Mouse (Mus musculus) cortical plate, adult 2 months (tissue): ENCODE measurements around the gene Adamts14.

ENCODE experiments used
- CTCF ChIP-seq: fragments of 200-500 bp; IDR thresholded peaks from 2 replicates; pipeline ENCODE4 v1.5.1; 2011; ENCODE audit warnings: mild to moderate bottlenecking, control low read depth, low read length; ENCODE audit not compliant: insufficient read depth; ENCODE audit errors: extremely low read depth
- POLR2A ChIP-seq: fragments of 200-500 bp; IDR thresholded peaks from 2 replicates; pipeline ENCODE4 v1.6.1; 2011; ENCODE audit warnings: mild to moderate bottlenecking, low read length, control low read depth; ENCODE audit not compliant: insufficient read depth; ENCODE audit errors: extremely low read depth

GRCm38 (mm10) chr10:61200998-61201397, 72.2 kb downstream of the Adamts14 start:
- TF ChIP-seq POLR2A (no peak), CTCF (no peak)
